10 mouse cellular contexts compared by ENCODE assay signal in genomic region chr11:60941370-60941769, GRCm38 (mm10). TPM values are rescaled to one million over a fixed set of nuclear protein-coding genes. Genes with fewer than 3 reads are reported as not detected.
A peak's percentile ranks its signal among the peaks of the same experiment; 100 is the strongest.
DNase-seq lines count a peak whose midpoint lies in the region; ATAC-seq and TF ChIP-seq lines count a peak whose summit lies in the region.
"Had no signal": no experiment of that assay in that cellular context is flagged by ENCODE, and none has a peak within 500 bp of the region (broad histone marks: within the 10 kb centered on the region; RNA-seq: fewer than 3 reads in every experiment).

No protein-coding gene starts in this region.

- TF ChIP-seq EP300 in heart, postnatal 0 days (IDR thresholded peaks at IDR 0.05; ENCODE audit: low read depth), result no peak

- TF ChIP-seq CTCF in heart, postnatal 0 days (IDR thresholded peaks at IDR 0.05; ENCODE audit: low read depth), result no peak

- no peak overlapping the region for H3K4me2 ChIP-seq in heart, postnatal 0 days (ENCODE audit: low read depth, low read length)

- H3K36me3 ChIP-seq in heart, postnatal 0 days (replicated peaks; ENCODE audit: control insufficient read depth, insufficient read depth, low read length), result peaks cover 46% of the 10 kb centered on the region
- peaks cover 63% of the 10 kb centered on the region for H3K36me3 ChIP-seq in limb, embryonic 10.5 days

- no peak overlapping the region for H3K4me3 ChIP-seq in heart, postnatal 0 days (ENCODE audit: low read depth, low read length)
- no peak overlapping the region for H3K4me3 ChIP-seq in limb, embryonic 10.5 days

- no peaks in the 10 kb centered on the region for H3K9me3 ChIP-seq in heart, postnatal 0 days (replicated peaks; ENCODE audit: control insufficient read depth, low read length)
- H3K9me3 ChIP-seq in limb, embryonic 10.5 days (replicated peaks), result no peaks in the 10 kb centered on the region
- H3K9me3 ChIP-seq: G1E had no signal

- ATAC-seq in heart, postnatal 0 days (ENCODE audit: insufficient read depth, low read depth), result peak; percentile 73
- no peak for ATAC-seq in frontal cortex, adult (ENCODE audit: low TSS enrichment)

- peak; percentile 62 for DNase-seq in heart, postnatal 0 days (ENCODE audit: low spot score)
- no peak for DNase-seq in heart, adult 9 months (ENCODE audit: low spot score in 2 of 2)
- DNase-seq in embryo, embryonic 10.5 days (ENCODE audit: low spot score), result peak; percentile 41
- peak; percentile 39 for DNase-seq in limb, embryonic 10.5 days (ENCODE audit: low spot score)
- DNase-seq in lung, postnatal 4 days, result peak; percentile 64 to 85
- no peak for DNase-seq in right cerebral cortex, postnatal 25 days
- no peak for DNase-seq in ovary, postnatal 36 days (ENCODE audit: low spot score)
- DNase-seq: cerebellum, postnatal 14 days had no signal

- peaks cover 24% of the 10 kb centered on the region for H3K4me1 ChIP-seq in heart, postnatal 0 days (ENCODE audit: control insufficient read depth, insufficient read depth)
- H3K4me1 ChIP-seq in limb, embryonic 10.5 days, result peaks cover 27% of the 10 kb centered on the region

- WGBS in heart, postnatal 0 days, result 33% methylated on average over 9 of the region's 9 CpGs
- WGBS in limb, embryonic 10.5 days, result 79% methylated on average over 9 of the region's 9 CpGs

- no peak overlapping the region for H3K9ac ChIP-seq in heart, postnatal 0 days (replicated peaks; ENCODE audit: low read depth, low read length)

- H3K27ac ChIP-seq in heart, postnatal 0 days (ENCODE audit: low read depth), result peak overlapping the region; percentile 22; the same call in 1 of the 2 replicates
- 0 out of 2 replicates have a peak overlapping the region, but pooled peaks have one; percentile 1 for H3K27ac ChIP-seq in limb, embryonic 10.5 days

- no peaks in the 10 kb centered on the region for H3K27me3 ChIP-seq in heart, postnatal 0 days (ENCODE audit: control insufficient read depth, insufficient read depth, low read length)
- no peaks in the 10 kb centered on the region for H3K27me3 ChIP-seq in limb, embryonic 10.5 days (ENCODE audit: low read depth, poor library complexity, severe bottlenecking)

RNA-seq across cellular contexts. Expression of gene Map2k3, which starts 9.5 kb away (rescaled TPM):
- 32.6 and 35.7 TPM in 2 replicates for total RNA-seq in heart, postnatal 0 days (2014; rRNA removed; ENCODE audit: low replicate concordance)
- polyA plus RNA-seq in heart, postnatal 0 days (2015; fragmentation: Nextera tagmentation; extraction: Ambion mirVana), result 48.3 and 48.6 TPM in 2 replicates
- polyA plus RNA-seq in limb, embryonic 10.5 days (2016; fragmentation: Nextera tagmentation; extraction: Ambion mirVana), result 78.3 and 93.3 TPM in 2 replicates

RNA-seq across cellular contexts. Expression of gene Natd1, which starts 26.8 kb away (rescaled TPM):
- 25.2 and 32.1 TPM in 2 replicates for total RNA-seq in heart, postnatal 0 days (2014; rRNA removed; ENCODE audit: low replicate concordance)
- 11.2 and 13.1 TPM in 2 replicates for polyA plus RNA-seq in heart, postnatal 0 days (2015; fragmentation: Nextera tagmentation; extraction: Ambion mirVana)
- 14.2 and 17.0 TPM in 2 replicates for polyA plus RNA-seq in limb, embryonic 10.5 days (2016; fragmentation: Nextera tagmentation; extraction: Ambion mirVana)

Comparison
In these comparisons a context has a peak if more than half of its experiments do, and no peak if none do; other contexts are left out.
1. DNase-seq: peak in heart, postnatal 0 days (single experiment), embryo, embryonic 10.5 days (single experiment), limb, embryonic 10.5 days (single experiment) and lung, postnatal 4 days (2 of 2); none in heart, adult 9 months (0 of 2), right cerebral cortex, postnatal 25 days (single experiment) and ovary, postnatal 36 days (single experiment).